In genomic region chr10:60344111-60344510, GRCm38 (mm10) we compare ENCODE assay signal across 17 mouse cellular contexts. TPM values are rescaled to one million over a fixed set of nuclear protein-coding genes. Genes with fewer than 3 reads are reported as not detected.
DNase-seq lines count a peak whose midpoint lies in the region; ATAC-seq lines count a peak whose summit lies in the region.
"Had no signal": no experiment of that assay in that cellular context is flagged by ENCODE, and none has a peak within 500 bp of the region (broad histone marks: within the 10 kb centered on the region; RNA-seq: fewer than 3 reads in every experiment).

No protein-coding gene starts in this region.

- ATAC-seq in forebrain, embryonic 14.5 days: no peak
- no peak for ATAC-seq in liver, embryonic 12.5 days
- ATAC-seq in megakaryocyte, adult 5-6 weeks (ENCODE audit: poor library complexity, severe bottlenecking): peak; percentile 69
- no peak for ATAC-seq in midbrain, embryonic 15.5 days (replicated peaks)
- ATAC-seq: inflammation-experienced regulatory T-cells, adult 6 months had no signal

- 0 out of 2 replicates have a peak overlapping the region, but pooled peaks have one; percentile 31 for H3K27ac ChIP-seq in forebrain, embryonic 10.5 days
- no peak overlapping the region for H3K27ac ChIP-seq in forebrain, embryonic 14.5 days (ENCODE audit: low read depth, low read length)
- no peak overlapping the region for H3K27ac ChIP-seq in liver, embryonic 12.5 days
- H3K27ac ChIP-seq in midbrain, embryonic 15.5 days: no peak overlapping the region
- H3K27ac ChIP-seq: forebrain, embryonic 12.5 days; kidney, postnatal 0 days had no signal

- no peak overlapping the region for H3K4me2 ChIP-seq in forebrain, embryonic 14.5 days (ENCODE audit: low read length)
- H3K4me2 ChIP-seq in liver, embryonic 12.5 days: no peak overlapping the region
- no peak overlapping the region for H3K4me2 ChIP-seq in midbrain, embryonic 15.5 days
- H3K4me2 ChIP-seq: forebrain, embryonic 12.5 days had no signal

- no peak overlapping the region for H3K4me3 ChIP-seq in forebrain, embryonic 10.5 days
- no peak overlapping the region for H3K4me3 ChIP-seq in forebrain, embryonic 14.5 days (ENCODE audit: low read depth, low read length)
- H3K4me3 ChIP-seq in liver, embryonic 12.5 days: no peak overlapping the region
- H3K4me3 ChIP-seq in midbrain, embryonic 15.5 days: no peak overlapping the region
- H3K4me3 ChIP-seq: forebrain, embryonic 12.5 days had no signal

- H3K36me3 ChIP-seq in forebrain, embryonic 10.5 days (replicated peaks): no peaks in the 10 kb centered on the region
- no peaks in the 10 kb centered on the region for H3K36me3 ChIP-seq in forebrain, embryonic 14.5 days (ENCODE audit: control insufficient read depth, insufficient read depth, low read length)
- H3K36me3 ChIP-seq in liver, embryonic 12.5 days: no peaks in the 10 kb centered on the region
- H3K36me3 ChIP-seq in midbrain, embryonic 15.5 days (replicated peaks): no peaks in the 10 kb centered on the region
- H3K36me3 ChIP-seq: forebrain, embryonic 12.5 days had no signal

- peaks cover 34% of the 10 kb centered on the region for H3K27me3 ChIP-seq in forebrain, embryonic 10.5 days (ENCODE audit: poor library complexity, severe bottlenecking)
- H3K27me3 ChIP-seq in forebrain, embryonic 14.5 days (replicated peaks; ENCODE audit: control insufficient read depth, insufficient read depth, low read length): peaks cover 11% of the 10 kb centered on the region
- no peaks in the 10 kb centered on the region for H3K27me3 ChIP-seq in liver, embryonic 12.5 days (replicated peaks)
- peaks cover 15% of the 10 kb centered on the region for H3K27me3 ChIP-seq in midbrain, embryonic 15.5 days (replicated peaks)

- H3K9me3 ChIP-seq in forebrain, embryonic 10.5 days: no peaks in the 10 kb centered on the region
- H3K9me3 ChIP-seq in forebrain, embryonic 14.5 days (replicated peaks; ENCODE audit: control insufficient read depth, low read length): no peaks in the 10 kb centered on the region
- no peaks in the 10 kb centered on the region for H3K9me3 ChIP-seq in liver, embryonic 12.5 days (replicated peaks)
- no peaks in the 10 kb centered on the region for H3K9me3 ChIP-seq in midbrain, embryonic 15.5 days
- H3K9me3 ChIP-seq: forebrain, embryonic 12.5 days had no signal

- 82% methylated on average over 3 of the region's 3 CpGs for WGBS in forebrain, embryonic 10.5 days
- 82% methylated on average over 3 of the region's 3 CpGs for WGBS in forebrain, embryonic 14.5 days
- 46% methylated on average over 3 of the region's 3 CpGs for WGBS in liver, embryonic 12.5 days (ENCODE audit: insufficient replicate concordance)
- WGBS in midbrain, embryonic 15.5 days: 67% methylated on average over 3 of the region's 3 CpGs

- H3K4me1 ChIP-seq in forebrain, embryonic 10.5 days: peaks cover 47% of the 10 kb centered on the region
- peaks cover 14% of the 10 kb centered on the region for H3K4me1 ChIP-seq in forebrain, embryonic 14.5 days (ENCODE audit: control insufficient read depth, insufficient read depth, low read length)
- H3K4me1 ChIP-seq in liver, embryonic 12.5 days: peaks cover 47% of the 10 kb centered on the region
- H3K4me1 ChIP-seq in midbrain, embryonic 15.5 days: peaks cover 9% of the 10 kb centered on the region; the same call in 1 of the 2 replicates

- no peak for DNase-seq in forebrain, embryonic 10.5 days (ENCODE audit: extremely low spot score, low spot score)
- DNase-seq in forebrain, embryonic 14.5 days (ENCODE audit: low spot score): no peak
- peak; percentile 40 for DNase-seq in liver
- DNase-seq in brain, adult 2 months (ENCODE audit: low read depth, low spot score): peak; percentile 48
- DNase-seq in left cerebral cortex, adult 9 months (ENCODE audit: low spot score in 2 of 2): no peak
- DNase-seq: adrenal gland, postnatal 25 days; cerebellum, postnatal 36 days; heart, postnatal 36 days had no signal

- no peak overlapping the region for H3K9ac ChIP-seq in forebrain, embryonic 14.5 days (ENCODE audit: low read length)
- no peak overlapping the region for H3K9ac ChIP-seq in liver, embryonic 12.5 days
- no peak overlapping the region for H3K9ac ChIP-seq in midbrain, embryonic 15.5 days
- H3K9ac ChIP-seq: forebrain, embryonic 12.5 days had no signal

RNA-seq across cellular contexts. Expression of gene Vsir, which starts 2.5 kb away (rescaled TPM):
- polyA plus RNA-seq in forebrain, embryonic 10.5 days (2016; fragmentation: Nextera tagmentation; extraction: Ambion mirVana): 1.2 and 1.4 TPM in 2 replicates
- polyA plus RNA-seq in forebrain, embryonic 14.5 days (2014; fragmentation: Nextera tagmentation; extraction: Ambion mirVana): 2.1 and 2.3 TPM in 2 replicates
- 3.5 and 3.9 TPM in 2 replicates for polyA plus RNA-seq in liver, embryonic 12.5 days (2016; fragmentation: Nextera tagmentation; extraction: Ambion mirVana)
- total RNA-seq in megakaryocyte, adult 5-6 weeks (2015): 267 and 312 TPM in 2 replicates
- total RNA-seq in megakaryocyte, adult 5-6 weeks (2017): 783 and 809 TPM in 2 replicates
- polyA plus RNA-seq in midbrain, embryonic 15.5 days (2015; fragmentation: Nextera tagmentation; extraction: Ambion mirVana): 2.5 and 3.0 TPM in 2 replicates

RNA-seq across cellular contexts. Expression of gene Gm17455, which starts 55.4 kb away (rescaled TPM):
- 0.93 and 1.9 TPM in 2 replicates for polyA plus RNA-seq in forebrain, embryonic 10.5 days (2016; fragmentation: Nextera tagmentation; extraction: Ambion mirVana)
- polyA plus RNA-seq in forebrain, embryonic 14.5 days (2014; fragmentation: Nextera tagmentation; extraction: Ambion mirVana): 5.8 and 6.9 TPM in 2 replicates
- 0.57 TPM in 1 of 2 replicates, not detected in the other for polyA plus RNA-seq in liver, embryonic 12.5 days (2016; fragmentation: Nextera tagmentation; extraction: Ambion mirVana)
- 0.91 and 1.0 TPM in 2 replicates for total RNA-seq in megakaryocyte, adult 5-6 weeks (2015)
- 0.20 TPM in 1 of 2 replicates, not detected in the other for total RNA-seq in megakaryocyte, adult 5-6 weeks (2017)
- polyA plus RNA-seq in midbrain, embryonic 15.5 days (2015; fragmentation: Nextera tagmentation; extraction: Ambion mirVana): 8.9 and 11.0 TPM in 2 replicates
- total RNA-seq: adrenal gland, postnatal 25 days; CH12.LX; heart, adult 8-10 months; heart, postnatal 36 days; liver, adult 2 months had no signal
- polyA plus RNA-seq: liver, adult 2 months had no signal

Comparison
In these comparisons a context has a peak if more than half of its experiments do, and no peak if none do; other contexts are left out.
1. DNase-seq: peak in liver (single experiment) and brain, adult 2 months (single experiment); none in forebrain, embryonic 10.5 days (single experiment), forebrain, embryonic 14.5 days (single experiment) and left cerebral cortex, adult 9 months (0 of 2).